Mouse (Mus musculus): Measurements from ENCODE around the gene Fchsd2. TPM values are rescaled to one million over a fixed set of nuclear protein-coding genes. Genes with fewer than 3 reads are reported as not detected.

The Fchsd2 gene
- polyA plus RNA-seq, 1 experiment, result 21.8 TPM

DNA sequence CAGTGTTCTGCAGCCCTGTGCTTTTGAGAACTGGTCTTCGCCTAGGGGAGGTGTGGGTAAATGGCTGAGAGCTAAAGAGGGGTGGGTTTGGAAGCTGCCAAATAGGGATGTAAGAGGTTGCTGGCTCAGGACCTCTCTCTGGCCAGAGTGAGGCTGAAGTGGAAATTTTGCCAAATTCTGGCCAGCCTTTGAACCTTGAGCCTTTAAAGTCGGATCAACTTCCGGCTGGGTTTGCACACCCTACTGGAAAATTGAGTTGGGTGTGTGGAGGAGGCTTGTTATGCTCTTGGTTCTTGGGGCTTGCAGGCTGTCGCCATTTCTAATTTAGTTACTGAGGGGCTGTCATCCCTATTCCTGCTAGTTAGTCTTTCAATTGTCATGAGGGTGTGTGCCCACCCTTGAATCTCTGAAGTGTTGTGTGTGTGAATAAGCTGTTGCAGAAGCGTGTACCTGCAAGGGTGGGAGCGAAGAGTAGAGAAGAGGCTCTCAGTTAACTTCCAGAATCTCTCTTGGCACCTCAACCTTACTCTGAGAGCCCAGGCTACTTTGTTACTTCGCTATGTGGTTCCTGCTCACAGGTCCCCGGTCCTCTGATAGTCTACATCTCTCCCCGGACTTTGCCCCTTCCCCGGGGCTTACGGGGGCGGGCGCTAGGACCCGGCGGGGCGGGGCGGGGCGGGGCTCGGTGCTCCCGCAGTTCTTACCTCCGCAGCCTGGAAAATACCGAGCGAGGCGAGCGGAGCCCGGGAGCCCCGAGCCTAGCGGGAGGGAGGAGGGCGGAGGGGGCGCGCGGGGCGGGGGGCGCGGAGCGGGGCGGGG lies 227.9 kb downstream of the Fchsd2 start:
- no peak overlapping the region for H3K27ac ChIP-seq (ENCODE audit: insufficient read depth, low read length)
- TF ChIP-seq POLR2A (IDR thresholded peaks at IDR 0.05; ENCODE audit: extremely low read depth, insufficient read depth, low read length), result no peak
- no peak for TF ChIP-seq CTCF (IDR thresholded peaks at IDR 0.05; ENCODE audit: extremely low read depth, insufficient read depth, low read length)
- peak overlapping the region; percentile 77 for H3K4me3 ChIP-seq (ENCODE audit: insufficient read depth, low read length)
- peaks cover 9% of the 10 kb centered on the region for H3K4me1 ChIP-seq (ENCODE audit: control insufficient read depth, insufficient read depth, low read length)

DNA sequence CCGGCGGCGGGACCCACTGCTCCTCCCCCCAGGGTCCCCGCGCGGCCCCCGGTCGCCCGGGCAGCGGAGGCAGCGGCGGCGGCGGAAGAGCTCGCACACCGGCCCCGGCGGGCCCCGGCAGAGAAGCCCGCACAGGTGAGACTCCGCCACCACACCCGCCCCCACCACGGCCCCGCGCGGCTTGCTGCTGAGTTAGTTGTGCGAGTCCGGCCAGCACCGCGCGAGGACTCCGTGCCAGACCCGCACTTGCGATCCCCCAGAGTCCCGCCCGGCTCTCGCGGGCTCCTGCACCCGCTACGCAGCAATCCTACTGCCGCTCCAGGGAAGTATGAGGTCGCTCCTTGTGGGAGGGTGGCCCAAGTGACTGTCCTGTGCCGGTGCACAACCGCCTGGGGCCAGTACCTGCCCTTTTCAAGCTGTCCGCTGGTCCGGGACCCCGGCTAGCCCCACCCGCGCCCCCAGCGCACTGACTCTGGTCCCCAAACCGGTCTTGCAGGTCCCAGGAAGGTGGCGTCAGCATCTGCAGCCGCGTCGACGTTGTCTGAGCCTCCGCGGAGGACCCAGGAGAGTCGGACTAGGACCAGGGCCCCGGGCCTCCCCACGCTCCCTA lies 228.7 kb downstream of the Fchsd2 start:
- TF ChIP-seq POLR2A (IDR thresholded peaks at IDR 0.05; ENCODE audit: extremely low read depth, insufficient read depth, low read length) (no peak), CTCF (IDR thresholded peaks at IDR 0.05; ENCODE audit: extremely low read depth, insufficient read depth, low read length) (no peak)
- Histone ChIP-seq H3K4me3 (ENCODE audit: insufficient read depth, low read length) (peak overlapping the region; percentile 77), H3K4me1 (ENCODE audit: control insufficient read depth, insufficient read depth, low read length) (peaks cover 9% of the 10 kb centered on the region), H3K27ac (ENCODE audit: insufficient read depth, low read length) (no peak overlapping the region)

DNA sequence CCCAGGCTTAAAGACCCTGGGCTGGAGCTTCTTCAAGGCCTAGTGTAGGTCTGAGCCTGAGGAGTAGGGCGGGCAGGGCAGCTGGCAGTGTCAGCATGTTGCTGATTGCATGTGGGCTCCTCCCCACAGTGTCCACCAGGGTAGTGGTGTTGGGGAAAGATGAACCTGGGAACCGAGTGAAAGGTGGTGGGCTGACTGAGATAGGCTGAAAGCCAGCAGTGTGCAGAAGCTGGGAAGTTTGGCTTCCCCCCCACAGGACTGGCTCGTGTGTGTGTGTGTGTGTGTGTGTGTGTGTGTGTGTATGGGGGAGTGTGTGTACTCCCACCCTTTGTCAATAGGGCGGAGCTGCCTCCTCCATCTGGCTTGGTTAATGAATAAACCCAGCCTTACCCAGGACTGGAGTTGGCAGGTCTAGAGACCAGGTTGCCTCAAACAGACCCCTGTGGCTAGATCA lies 230.5 kb downstream of the Fchsd2 start:
- peaks cover 9% of the 10 kb centered on the region for H3K4me1 ChIP-seq (ENCODE audit: control insufficient read depth, insufficient read depth, low read length)
- H3K4me3 ChIP-seq (ENCODE audit: insufficient read depth, low read length), result peak overlapping the region; percentile 77
- no peak overlapping the region for H3K27ac ChIP-seq (ENCODE audit: insufficient read depth, low read length)
- no peak for TF ChIP-seq POLR2A (IDR thresholded peaks at IDR 0.05; ENCODE audit: extremely low read depth, insufficient read depth, low read length)
- TF ChIP-seq CTCF (IDR thresholded peaks at IDR 0.05; ENCODE audit: extremely low read depth, insufficient read depth, low read length), result no peak

DNA sequence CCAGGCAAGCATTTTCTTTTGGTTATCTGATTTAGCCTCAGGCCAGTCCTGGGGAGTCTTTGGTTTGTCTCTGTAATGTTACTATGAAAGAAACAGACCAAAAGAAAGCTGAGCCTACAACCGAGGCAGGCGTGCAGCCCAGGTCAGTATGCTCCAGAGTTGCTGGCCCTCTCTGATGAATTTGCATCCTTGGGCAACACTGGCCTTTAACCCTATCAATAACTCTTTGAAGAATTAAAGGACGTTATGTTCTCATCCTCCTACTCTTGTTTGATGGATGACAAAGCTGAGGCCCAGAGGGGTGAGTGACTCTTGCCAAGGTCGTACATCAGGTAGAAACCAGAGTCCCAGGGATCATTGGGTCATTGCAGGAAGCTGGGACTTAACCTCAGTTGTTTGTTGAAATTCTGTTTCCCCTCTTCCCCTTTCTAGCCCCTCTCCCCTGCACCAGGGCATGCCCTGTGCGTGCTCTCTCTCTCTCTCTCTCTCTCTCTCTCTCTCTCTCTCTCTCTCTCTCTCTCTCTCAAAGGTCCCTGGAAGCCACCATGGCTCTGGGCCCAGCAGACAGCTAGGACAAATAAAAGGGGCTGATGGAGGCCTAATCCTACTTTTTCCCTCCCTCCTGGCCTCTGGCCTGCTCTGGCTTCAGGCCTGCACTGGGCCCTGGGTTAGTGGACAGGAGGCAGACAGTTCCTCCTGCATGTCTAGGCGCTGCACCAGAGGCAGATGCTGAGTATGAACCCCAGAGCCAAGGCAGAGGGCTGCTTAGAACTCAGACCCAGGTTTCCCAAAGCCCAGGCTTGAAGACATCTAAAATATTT lies 231.7 kb downstream of the Fchsd2 start:
- no peak overlapping the region for H3K27ac ChIP-seq (ENCODE audit: insufficient read depth, low read length)
- no peak overlapping the region for H3K4me3 ChIP-seq (ENCODE audit: insufficient read depth, low read length)
- peaks cover 9% of the 10 kb centered on the region for H3K4me1 ChIP-seq (ENCODE audit: control insufficient read depth, insufficient read depth, low read length)
- no peak for TF ChIP-seq CTCF (IDR thresholded peaks at IDR 0.05; ENCODE audit: extremely low read depth, insufficient read depth, low read length)
- TF ChIP-seq POLR2A (IDR thresholded peaks at IDR 0.05; ENCODE audit: extremely low read depth, insufficient read depth, low read length), result no peak

DNA sequence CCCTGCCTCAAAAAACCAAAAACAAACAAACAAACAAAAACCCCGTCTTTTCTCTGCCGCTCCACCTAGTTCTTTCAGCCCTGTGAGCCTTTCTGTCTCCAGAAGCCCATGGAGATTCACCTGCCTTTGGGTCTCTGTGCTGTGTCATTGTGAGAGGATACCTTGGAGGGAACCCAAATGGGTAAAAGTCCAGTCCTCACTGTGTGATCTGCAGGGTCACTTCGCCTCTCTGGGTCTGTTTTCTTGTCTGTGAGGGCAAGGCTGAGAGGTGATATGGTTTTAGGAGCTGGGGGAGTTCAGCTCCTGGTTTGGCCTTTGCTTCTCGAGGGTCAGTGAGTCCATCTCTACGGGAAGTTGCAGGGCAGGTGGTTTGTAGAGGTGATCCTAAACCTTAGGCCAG lies 233.3 kb downstream of the Fchsd2 start:
- no peak for TF ChIP-seq POLR2A (IDR thresholded peaks at IDR 0.05; ENCODE audit: extremely low read depth, insufficient read depth, low read length)
- TF ChIP-seq CTCF (IDR thresholded peaks at IDR 0.05; ENCODE audit: extremely low read depth, insufficient read depth, low read length), result no peak
- H3K4me3 ChIP-seq (ENCODE audit: insufficient read depth, low read length), result no peak overlapping the region
- peaks cover 16% of the 10 kb centered on the region for H3K4me1 ChIP-seq (ENCODE audit: control insufficient read depth, insufficient read depth, low read length)
- H3K27ac ChIP-seq (ENCODE audit: insufficient read depth, low read length), result no peak overlapping the region

DNA sequence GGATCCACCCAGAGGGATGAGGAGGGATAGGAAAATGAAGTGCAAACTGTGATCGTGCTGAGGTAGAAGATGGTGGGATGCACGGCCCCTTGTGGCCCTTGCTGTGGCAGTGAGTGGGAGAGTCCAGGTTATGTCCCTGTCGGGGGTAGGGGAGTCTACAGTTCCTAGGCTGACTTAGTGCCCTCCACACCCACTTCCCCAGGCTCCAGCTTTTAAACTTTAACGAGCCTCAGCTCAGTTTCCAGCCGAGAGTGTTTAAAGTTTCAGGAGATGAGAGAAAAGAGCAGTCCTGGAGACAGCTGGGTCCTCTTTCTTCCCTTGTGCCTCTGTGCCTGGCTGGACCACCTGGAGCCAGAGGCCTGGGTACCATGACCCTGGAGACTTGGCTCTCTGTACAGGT lies 234.6 kb downstream of the Fchsd2 start:
- Histone ChIP-seq H3K4me3 (ENCODE audit: insufficient read depth, low read length) (no peak overlapping the region), H3K4me1 (ENCODE audit: control insufficient read depth, insufficient read depth, low read length) (peaks cover 11% of the 10 kb centered on the region), H3K27ac (ENCODE audit: insufficient read depth, low read length) (no peak overlapping the region)
- TF ChIP-seq CTCF (IDR thresholded peaks at IDR 0.05; ENCODE audit: extremely low read depth, insufficient read depth, low read length) (no peak), POLR2A (IDR thresholded peaks at IDR 0.05; ENCODE audit: extremely low read depth, insufficient read depth, low read length) (no peak)

- no peak overlapping the region for H3K27ac ChIP-seq (ENCODE audit: insufficient read depth, low read length)
- TF ChIP-seq POLR2A (IDR thresholded peaks at IDR 0.05; ENCODE audit: extremely low read depth, insufficient read depth, low read length) (no peak), CTCF (IDR thresholded peaks at IDR 0.05; ENCODE audit: extremely low read depth, insufficient read depth, low read length) (no peak)
- no peak overlapping the region for H3K4me3 ChIP-seq (ENCODE audit: insufficient read depth, low read length)
- H3K4me1 ChIP-seq (ENCODE audit: control insufficient read depth, insufficient read depth, low read length), result peaks cover 7% of the 10 kb centered on the region
These were observed 235.1 kb downstream of the Fchsd2 start for GRCm38 (mm10) chr7:101327786-101328185.

- no peak overlapping the region for H3K4me3 ChIP-seq (ENCODE audit: insufficient read depth, low read length)
- peak overlapping the region; percentile 5; the same call in 1 of the 2 replicates for H3K27ac ChIP-seq (ENCODE audit: insufficient read depth, low read length)
- H3K4me1 ChIP-seq (ENCODE audit: control insufficient read depth, insufficient read depth, low read length), result peaks cover 7% of the 10 kb centered on the region
- TF ChIP-seq CTCF (IDR thresholded peaks at IDR 0.05; ENCODE audit: extremely low read depth, insufficient read depth, low read length) (peak; percentile 28; the same call in 1 of the 2 replicates), POLR2A (IDR thresholded peaks at IDR 0.05; ENCODE audit: extremely low read depth, insufficient read depth, low read length) (no peak)
These were observed 236.0 kb downstream of the Fchsd2 start for GRCm38 (mm10) chr7:101328621-101329158.

- peak overlapping the region; percentile 5; the same call in 1 of the 2 replicates for H3K27ac ChIP-seq (ENCODE audit: insufficient read depth, low read length)
- H3K4me3 ChIP-seq (ENCODE audit: insufficient read depth, low read length), result no peak overlapping the region
- TF ChIP-seq CTCF (IDR thresholded peaks at IDR 0.05; ENCODE audit: extremely low read depth, insufficient read depth, low read length) (no peak), POLR2A (IDR thresholded peaks at IDR 0.05; ENCODE audit: extremely low read depth, insufficient read depth, low read length) (no peak)
- peaks cover 7% of the 10 kb centered on the region for H3K4me1 ChIP-seq (ENCODE audit: control insufficient read depth, insufficient read depth, low read length)
These were observed 236.9 kb downstream of the Fchsd2 start for GRCm38 (mm10) chr7:101329606-101330005.
